Mouse (Mus musculus): ENCODE results near the gene Cox6b2.

GRCm38 (mm10) chr7:4742482-4742819 lies 10.4 kb downstream of the Cox6b2 start:
- no peak for TF ChIP-seq TAL1 (IDR thresholded peaks at IDR 0.05; ENCODE audit: low read length)
- TF ChIP-seq GATA1 (IDR thresholded peaks at IDR 0.05; ENCODE audit: low read length) = no peak
